ENCODE assay signal across 21 mouse cellular contexts in genomic region chr7:117395511-117395910, GRCm38 (mm10).
"Had no signal": no experiment of that assay in that cellular context is flagged by ENCODE, and none has a peak within 500 bp of the region (broad histone marks: within the 10 kb centered on the region; RNA-seq: fewer than 3 reads in every experiment).

No protein-coding gene starts in this region.

- H3K36me3 ChIP-seq: heart, embryonic 13.5 days; heart, embryonic 15.5 days; hindbrain, embryonic 13.5 days; hindbrain, embryonic 15.5 days; limb, embryonic 15.5 days; liver, embryonic 12.5 days had no signal

- H3K4me3 ChIP-seq: gastrocnemius, adult 2 months; heart, adult 2 months; heart, embryonic 13.5 days; heart, embryonic 15.5 days; hindbrain, embryonic 13.5 days; hindbrain, embryonic 15.5 days; limb, embryonic 13.5 days; limb, embryonic 15.5 days; liver, embryonic 12.5 days had no signal

- H3K27ac ChIP-seq: gastrocnemius, adult 2 months; heart, adult 2 months; heart, embryonic 13.5 days; heart, embryonic 15.5 days; hindbrain, embryonic 13.5 days; hindbrain, embryonic 15.5 days; hindbrain, postnatal 0 days; limb, embryonic 13.5 days; limb, embryonic 15.5 days; liver, embryonic 12.5 days; liver, embryonic 14.5 days had no signal

- H3K9ac ChIP-seq: heart, embryonic 13.5 days; heart, embryonic 15.5 days; hindbrain, embryonic 13.5 days; hindbrain, embryonic 15.5 days; limb, embryonic 13.5 days; limb, embryonic 15.5 days; liver, embryonic 12.5 days; liver, embryonic 14.5 days had no signal

- H3K4me2 ChIP-seq: heart, embryonic 11.5 days; heart, embryonic 13.5 days; heart, embryonic 15.5 days; hindbrain, embryonic 13.5 days; hindbrain, embryonic 15.5 days; limb, embryonic 13.5 days; limb, embryonic 15.5 days; liver, embryonic 12.5 days had no signal

- DNase-seq: gastrocnemius, adult 2 months; gastrocnemius, postnatal 10 days; gastrocnemius, postnatal 25 days; heart, adult 11 months; heart, adult 2 months; heart, postnatal 14 days; heart, postnatal 36 days; kidney, adult 11 months; kidney, postnatal 10 days; kidney, postnatal 25 days had no signal

- H3K27me3 ChIP-seq: heart, embryonic 13.5 days; heart, embryonic 15.5 days; hindbrain, embryonic 13.5 days; hindbrain, embryonic 15.5 days; limb, embryonic 13.5 days; limb, embryonic 15.5 days; liver, embryonic 12.5 days had no signal

- ATAC-seq: hindbrain, postnatal 0 days; intestine, embryonic 16.5 days; liver, embryonic 12.5 days had no signal

- H3K9me3 ChIP-seq: heart, embryonic 13.5 days; heart, embryonic 15.5 days; hindbrain, embryonic 13.5 days; hindbrain, embryonic 15.5 days; limb, embryonic 15.5 days; liver, embryonic 12.5 days had no signal
